Mouse (Mus musculus): ENCODE data around the gene Pigyl. TPM values are rescaled to one million over a fixed set of nuclear protein-coding genes. Genes with fewer than 3 reads are reported as not detected.

Pigyl gene
- total RNA-seq (2021), result 10 to 100 TPM; 40.1 to 43.4 TPM
- long read RNA-seq, experiment 1, transcript Pigyl-201 (2 exons, 695 nt), result major isoform, 33 of 36 reads
- long read RNA-seq, experiment 1, partial matches to known transcripts, result 0 of 36 reads
- long read RNA-seq, experiment 1, other reads (novel, unspliced or antisense), result 3 of 36 reads
- long read RNA-seq, experiment 2, transcript Pigyl-201 (2 exons, 695 nt), result major isoform, 15 of 16 reads
- long read RNA-seq, experiment 2, partial matches to known transcripts, result 0 of 16 reads
- long read RNA-seq, experiment 2, other reads (novel, unspliced or antisense), result 0 of 16 reads

DNA sequence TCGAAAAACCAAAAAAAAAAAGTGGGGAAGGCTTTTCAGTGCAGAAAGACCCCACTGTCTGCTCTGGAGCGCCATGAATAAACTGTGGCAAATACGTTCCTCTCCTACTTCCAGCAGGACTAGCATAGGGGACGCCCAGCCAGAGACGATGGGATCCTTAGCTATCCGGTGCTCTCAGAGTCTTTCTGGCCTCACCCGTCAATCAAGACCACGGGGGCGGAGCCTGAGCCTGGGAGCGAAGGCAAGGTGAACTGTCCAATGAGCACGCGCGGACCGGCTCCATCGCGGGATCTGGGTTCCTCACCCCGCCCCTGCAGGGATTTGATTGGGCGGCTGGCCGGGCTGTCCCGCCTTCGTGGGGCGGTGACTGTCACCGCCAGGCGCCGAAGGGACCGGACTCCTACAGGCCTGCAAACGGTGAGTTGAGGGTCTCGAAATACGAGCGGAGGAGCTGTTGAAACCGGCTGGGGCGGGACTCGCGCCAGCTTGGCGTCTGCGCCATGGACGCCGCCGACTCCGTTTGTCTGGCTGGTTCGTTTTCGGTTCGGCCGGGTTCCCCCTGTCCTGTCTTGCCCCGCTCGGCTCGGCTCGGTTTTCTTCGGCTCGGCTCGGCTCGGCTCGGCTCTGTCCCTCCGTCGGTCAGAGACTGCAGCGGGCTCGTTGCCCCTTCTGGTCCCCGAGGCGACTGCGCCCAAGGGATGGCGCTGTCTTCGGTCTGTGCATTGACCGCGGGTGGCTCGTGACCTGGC lies at the start of gene Pigyl:
Pigyl (plus strand) TSS at position 350 of the 749 bp plus-strand sequence.
- TF ChIP-seq CTCF (IDR thresholded peaks at IDR 0.05), result peak; percentile 8
- peak within 1 kb of the TSS; percentile 95 for H3K27ac ChIP-seq
- peak; percentile 97 to 99 for DNase-seq (ENCODE audit: extremely low spot score in 1 of 2, low spot score in 2 of 2)
- peak within 1 kb of the TSS; percentile 78 for H3K4me3 ChIP-seq
- intact Hi-C loops (cut with DNase I), result loop anchor here (2.0 to 10.0 kb wide), 3 partner anchors 68 to 552 kb away; partner anchors contain the start of gene Zfp809

DNA sequence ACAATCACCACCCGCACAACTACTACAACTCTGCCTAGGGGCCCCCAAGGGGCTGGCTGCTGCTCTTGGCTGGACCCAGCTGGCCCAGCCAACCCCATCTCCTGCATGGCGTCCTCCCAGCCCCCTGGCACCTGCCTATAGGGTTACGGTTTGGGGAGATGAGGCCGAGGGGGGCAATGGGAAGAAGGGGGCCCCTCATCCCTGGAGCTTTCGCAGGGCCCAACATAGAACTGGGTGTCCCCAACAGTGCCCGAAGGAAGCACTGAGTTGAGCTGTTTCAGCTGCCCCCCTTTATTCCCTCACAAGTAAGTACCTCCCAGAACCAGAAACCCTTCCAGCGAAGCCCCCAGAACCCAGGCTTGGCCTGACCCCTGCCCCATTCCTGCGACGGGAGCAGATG lies 48.5 kb upstream of the Pigyl start:
- intact Hi-C loops (cut with DNase I), result no loop called here
- no peak for TF ChIP-seq CTCF (IDR thresholded peaks at IDR 0.05)
- DNase-seq (ENCODE audit: extremely low spot score in 1 of 2, low spot score in 2 of 2), result no peak
- no peak overlapping the region for H3K27ac ChIP-seq
- H3K4me3 ChIP-seq, result no peak overlapping the region

DNA sequence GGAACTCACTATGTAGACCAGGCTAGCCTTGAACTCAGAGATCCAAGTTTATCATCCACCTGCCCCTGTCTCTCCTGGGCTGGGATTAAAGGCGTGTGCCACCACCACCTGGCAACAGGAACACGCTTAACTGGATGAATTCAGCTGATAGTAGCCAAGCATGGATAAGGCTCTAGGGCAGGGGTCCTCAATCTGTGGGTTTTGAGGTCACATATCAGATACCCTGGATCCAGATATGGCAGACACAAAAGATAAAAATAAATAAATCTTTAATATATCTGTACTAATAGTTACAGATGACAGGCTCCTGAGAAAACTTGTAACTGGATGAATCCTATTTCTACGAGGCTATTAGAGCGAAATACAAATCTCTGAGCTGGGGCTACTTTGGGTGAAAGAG lies 41.0 kb upstream of the Pigyl start:
- TF ChIP-seq CTCF (IDR thresholded peaks at IDR 0.05), result no peak
- intact Hi-C loops (cut with DNase I), result loop anchor here (2.0 kb wide), 1 partner anchor 45 kb away; the partner anchor contains the start of genes Gm49318 and Zfp653
- no peak overlapping the region for H3K27ac ChIP-seq
- DNase-seq (ENCODE audit: extremely low spot score in 1 of 2, low spot score in 2 of 2), result no peak
- H3K4me3 ChIP-seq, result peak overlapping the region; percentile 66

DNA sequence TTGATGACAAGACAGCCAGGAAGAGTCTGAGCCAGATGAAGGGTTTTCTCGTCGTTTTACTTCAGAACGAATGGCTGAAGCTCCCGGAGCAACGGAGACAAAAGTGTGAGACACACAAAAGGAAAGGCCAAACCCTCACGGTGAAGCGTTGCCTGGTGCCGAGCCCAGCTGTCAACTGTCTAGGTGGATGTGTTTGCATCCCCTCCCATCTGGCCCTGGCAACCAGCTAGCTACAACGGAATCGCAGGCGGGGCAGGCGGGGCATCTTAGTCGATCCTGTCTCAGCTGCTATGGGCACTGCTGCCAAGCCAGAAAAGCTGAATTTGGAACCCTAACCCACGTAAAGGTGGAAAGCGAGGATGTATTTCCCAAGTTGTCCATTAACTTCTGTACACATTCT lies 40.6 kb upstream of the Pigyl start:
- no peak for DNase-seq (ENCODE audit: extremely low spot score in 1 of 2, low spot score in 2 of 2)
- peak overlapping the region; percentile 66 for H3K4me3 ChIP-seq
- intact Hi-C loops (cut with DNase I), result loop anchor here (2.0 kb wide), 1 partner anchor 45 kb away; the partner anchor contains the start of genes Gm49318 and Zfp653
- TF ChIP-seq CTCF (IDR thresholded peaks at IDR 0.05), result no peak
- no peak overlapping the region for H3K27ac ChIP-seq

DNA sequence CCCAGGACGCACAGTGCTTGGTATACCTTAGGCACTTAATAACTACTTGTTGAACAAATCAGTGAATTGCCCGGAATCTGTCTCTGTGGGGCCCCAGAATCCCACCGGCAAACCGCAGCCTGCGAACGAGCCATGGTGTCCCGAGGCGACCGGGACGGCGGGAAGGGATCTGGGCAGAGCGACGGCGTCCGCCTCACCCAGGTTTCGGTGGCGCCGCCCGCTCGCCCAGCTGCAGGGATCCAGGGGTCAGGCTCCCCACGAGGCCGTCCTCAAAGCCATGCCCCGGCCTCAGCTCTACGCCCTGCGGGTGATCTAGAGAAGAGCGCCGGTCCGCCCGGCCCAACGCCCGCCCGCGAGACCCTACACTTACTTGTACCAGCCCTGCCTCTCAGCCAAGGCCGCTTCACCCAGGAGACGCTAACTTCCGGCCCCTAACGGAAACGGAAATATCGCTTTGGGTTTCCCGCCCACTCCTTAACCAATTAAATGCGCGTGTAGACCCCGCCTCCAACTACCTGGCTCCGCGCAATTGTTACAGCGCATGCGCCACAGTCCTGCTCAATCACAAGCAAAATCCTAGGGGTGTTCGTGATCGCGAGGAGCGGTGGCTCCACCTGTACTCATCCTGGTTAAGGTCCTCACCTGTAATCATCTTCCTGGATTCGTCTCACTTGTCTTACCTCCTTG lies 39.8 kb upstream of the Pigyl start, which contains the start of gene Elof1:
Elof1 (minus strand) TSS at position 433 of the 687 bp plus-strand sequence.
- Histone ChIP-seq H3K27ac (peak within 1 kb of the TSS; percentile 88), H3K4me3 (peak within 1 kb of the TSS; percentile 66)
- intact Hi-C loops (cut with DNase I), result loop anchor here (1.0 to 2.0 kb wide), 2 partner anchors 32 to 46 kb away; partner anchors contain the start of genes Ecsit, Gm49318 and Zfp653
- TF ChIP-seq CTCF (IDR thresholded peaks at IDR 0.05), result no peak; the same call in 1 of the 2 replicates
- peak; percentile 91 to 93 for DNase-seq (ENCODE audit: extremely low spot score in 1 of 2, low spot score in 2 of 2)

DNA sequence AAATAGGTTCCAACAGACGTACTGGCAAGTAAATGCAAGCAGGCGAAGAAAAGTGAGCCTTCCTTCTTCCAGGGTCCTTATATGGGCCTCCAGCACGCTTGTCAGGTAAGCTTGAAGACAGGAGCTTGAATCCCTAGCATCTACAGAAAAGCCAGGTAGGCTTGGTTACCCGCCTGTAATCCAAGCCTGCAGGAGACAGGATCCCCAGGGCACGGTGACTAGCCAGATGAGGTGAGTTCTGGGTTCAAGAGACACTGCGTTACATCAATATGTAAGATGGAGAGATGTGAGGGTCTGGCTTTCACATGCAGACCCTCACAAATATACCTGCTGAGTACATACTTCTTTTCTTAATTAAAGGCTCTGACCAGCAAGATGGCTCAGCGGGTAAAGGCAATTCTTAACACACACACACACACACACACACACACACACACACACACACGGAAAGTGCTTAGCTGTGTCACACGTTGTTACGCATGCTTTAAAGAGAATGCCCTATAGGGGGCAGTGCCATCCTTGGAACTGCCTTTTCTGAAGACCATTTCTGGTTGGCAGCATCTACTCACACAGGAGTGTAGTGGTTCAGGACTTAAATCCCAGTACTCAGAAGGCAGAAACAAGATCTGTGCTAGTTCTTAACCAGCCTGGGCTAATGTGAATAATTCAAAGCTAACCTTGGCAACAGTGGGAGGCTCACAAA lies 38.7 kb upstream of the Pigyl start:
- peak overlapping the region; percentile 66 for H3K4me3 ChIP-seq
- DNase-seq (ENCODE audit: extremely low spot score in 1 of 2, low spot score in 2 of 2), result peak; percentile 25 to 46
- H3K27ac ChIP-seq, result peak overlapping the region; percentile 88; the same call in 1 of the 2 replicates
- intact Hi-C loops (cut with DNase I), result loop anchor here (1.0 to 2.0 kb wide), 3 partner anchors 25 to 47 kb away; partner anchors contain the start of genes Ecsit, Gm49318 and Zfp653
- peak; percentile 45 for TF ChIP-seq CTCF (IDR thresholded peaks at IDR 0.05)

DNA sequence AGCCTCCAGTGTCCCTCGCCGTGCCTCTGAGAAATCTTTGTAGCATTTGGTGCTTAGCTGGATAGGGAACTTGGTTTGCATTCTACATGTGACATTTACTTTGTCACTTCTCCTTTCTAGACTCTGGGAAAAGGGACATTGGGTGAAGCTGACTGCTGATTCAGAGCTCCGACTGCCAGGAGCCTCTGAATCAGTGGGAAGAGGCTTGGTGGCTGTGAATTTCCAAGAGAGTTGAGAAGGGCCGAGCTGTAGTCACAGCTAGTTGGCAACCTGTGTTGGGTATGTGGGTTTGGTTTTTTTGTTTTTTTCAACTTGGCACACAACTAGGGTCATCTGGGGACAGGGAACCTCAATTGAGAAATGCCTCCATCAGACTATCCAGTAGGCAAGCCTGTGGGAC lies 37.1 kb upstream of the Pigyl start:
- TF ChIP-seq CTCF (IDR thresholded peaks at IDR 0.05), result no peak
- intact Hi-C loops (cut with DNase I), result no loop called here
- Histone ChIP-seq H3K27ac (peak overlapping the region; percentile 71), H3K4me3 (no peak overlapping the region)
- DNase-seq (ENCODE audit: extremely low spot score in 1 of 2, low spot score in 2 of 2), result peak in 1 of 2 experiments; percentile 25

DNA sequence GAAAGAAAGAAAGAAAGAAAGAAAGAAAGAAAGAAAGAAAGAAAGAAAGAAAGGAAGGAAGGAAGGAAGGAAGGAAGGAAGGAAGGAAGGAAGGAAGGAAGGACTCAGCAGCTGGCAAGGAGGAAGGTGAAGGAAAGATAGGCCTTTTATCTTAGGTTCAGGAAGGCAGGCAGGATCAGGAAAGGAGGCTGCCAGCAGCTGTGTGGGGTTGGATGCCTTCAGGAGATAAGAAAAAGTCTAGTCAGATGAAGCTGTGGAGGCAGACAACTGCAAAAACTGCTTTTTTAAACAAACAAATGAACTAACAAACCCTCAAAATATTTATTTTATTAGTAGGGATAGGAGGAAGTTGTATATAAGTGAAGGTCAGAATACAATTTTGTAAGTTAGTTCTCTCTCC lies 35.1 kb upstream of the Pigyl start:
- Histone ChIP-seq H3K27ac (no peak overlapping the region), H3K4me3 (no peak overlapping the region)
- intact Hi-C loops (cut with DNase I), result no loop called here
- TF ChIP-seq CTCF (IDR thresholded peaks at IDR 0.05), result no peak
- no peak for DNase-seq (ENCODE audit: extremely low spot score in 1 of 2, low spot score in 2 of 2)

DNA sequence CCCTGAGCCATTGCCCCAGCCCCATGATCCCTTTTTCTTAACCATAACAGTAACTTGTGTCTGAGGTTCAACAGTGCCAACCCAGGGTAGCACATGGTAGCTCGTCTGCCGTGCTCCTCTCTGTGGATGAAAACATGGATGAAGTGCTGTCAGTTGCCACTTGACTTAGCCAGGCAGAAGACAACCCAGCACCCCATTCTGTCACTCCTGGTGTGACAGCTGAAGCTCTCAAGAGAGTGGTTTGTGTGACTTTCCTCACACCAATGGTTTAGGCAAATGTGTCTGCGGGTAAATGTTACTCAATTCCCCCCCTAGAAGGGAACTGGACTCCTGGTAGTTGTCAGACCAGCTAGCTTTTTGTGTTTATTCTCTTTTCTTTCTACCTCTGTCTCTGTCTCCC lies 34.6 kb upstream of the Pigyl start:
- no peak for TF ChIP-seq CTCF (IDR thresholded peaks at IDR 0.05)
- intact Hi-C loops (cut with DNase I), result no loop called here
- Histone ChIP-seq H3K27ac (no peak overlapping the region), H3K4me3 (no peak overlapping the region)
- no peak for DNase-seq (ENCODE audit: extremely low spot score in 1 of 2, low spot score in 2 of 2)

DNA sequence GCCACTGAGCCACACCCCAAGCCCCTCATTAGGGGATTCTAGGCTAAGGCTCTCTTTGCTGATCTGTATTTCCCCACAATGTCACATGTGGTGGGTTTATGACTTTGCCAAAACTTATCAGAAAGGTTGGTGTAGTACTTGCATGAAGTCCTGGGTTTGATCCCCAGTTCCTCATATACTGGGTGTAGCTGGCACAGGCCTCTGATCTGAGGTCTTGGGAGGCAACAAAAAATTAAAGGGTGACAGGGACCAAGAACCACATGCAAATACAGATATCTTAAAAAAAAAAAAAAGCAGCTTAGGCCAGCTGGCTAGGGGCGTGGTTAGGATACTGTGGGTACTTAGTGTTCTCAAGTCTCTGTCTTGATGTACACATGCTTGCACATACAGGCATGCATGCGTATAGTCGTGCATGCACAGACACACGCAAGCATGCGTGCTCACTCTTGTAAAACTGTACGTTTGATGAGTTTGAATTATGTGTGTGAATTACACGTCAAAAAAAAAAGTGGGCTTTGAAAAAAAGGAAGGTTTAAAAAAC lies 33.5 kb upstream of the Pigyl start:
- TF ChIP-seq CTCF (IDR thresholded peaks at IDR 0.05), result no peak
- intact Hi-C loops (cut with DNase I), result no loop called here
- Histone ChIP-seq H3K27ac (no peak overlapping the region), H3K4me3 (no peak overlapping the region)
- no peak for DNase-seq (ENCODE audit: extremely low spot score in 1 of 2, low spot score in 2 of 2)

DNA sequence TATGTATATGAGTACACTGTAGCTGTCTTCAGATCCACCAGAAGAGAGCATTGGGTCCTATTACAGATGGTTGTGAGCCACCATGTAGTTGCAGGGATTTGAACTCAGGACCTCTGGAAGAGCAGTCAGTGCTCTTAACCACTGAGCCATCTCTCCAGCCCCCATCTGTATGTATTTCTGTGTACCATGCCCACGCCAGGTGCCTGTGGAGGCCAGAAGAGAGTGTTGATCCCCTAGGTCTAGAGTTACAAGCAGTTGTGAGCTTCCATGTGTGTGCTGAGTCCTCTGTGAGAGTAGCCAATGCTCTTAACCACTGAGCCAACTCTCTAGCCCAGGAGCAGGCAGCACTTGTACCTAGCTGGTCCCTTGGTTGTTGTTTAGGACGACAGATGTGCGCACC lies 32.5 kb upstream of the Pigyl start:
- H3K27ac ChIP-seq, result no peak overlapping the region
- no peak overlapping the region for H3K4me3 ChIP-seq
- intact Hi-C loops (cut with DNase I), result no loop called here
- DNase-seq (ENCODE audit: extremely low spot score in 1 of 2, low spot score in 2 of 2), result no peak
- no peak for TF ChIP-seq CTCF (IDR thresholded peaks at IDR 0.05)

Data from left cerebral cortex, adult 2 months (tissue).